In genomic region chr1:23921711-23922529, GRCm38 (mm10) we compare ENCODE assay signal across 8 mouse cellular contexts. TPM values are rescaled to one million over a fixed set of nuclear protein-coding genes. Genes with fewer than 3 reads are reported as not detected.
DNase-seq lines count a peak whose midpoint lies in the region; ATAC-seq and TF ChIP-seq lines count a peak whose summit lies in the region.

Gene Smap1 (minus strand): TSS chr1:23922317.

- DNase-seq in MN1 (ENCODE audit: low spot score): peak; percentile 96
- DNase-seq in cerebellum, adult 9-11 months: peak; percentile 89
- peak in 1 of 2 experiments; percentile 83 for DNase-seq in frontal cortex, adult 2 months (ENCODE audit: extremely low spot score in 1 of 2, low spot score in 1 of 2)
- DNase-seq in hindbrain, embryonic 10.5 days (ENCODE audit: low spot score): peak; percentile 81
- peak; percentile 29 for DNase-seq in layer of hippocampus, adult 9-10 months (ENCODE audit: low spot score)
- DNase-seq in ovary, adult 18-20 months (ENCODE audit: low spot score): peak; percentile 74
- DNase-seq in thymus, adult 2 months: peak; percentile 68

- peak; percentile 48; the same call in 1 of the 2 replicates for TF ChIP-seq POLR2A in thymus, adult 2 months (IDR thresholded peaks at IDR 0.05; ENCODE audit: control insufficient read depth, extremely low read depth, insufficient read depth, low read length, poor library complexity)

- H3K9me3 ChIP-seq in hindbrain, embryonic 10.5 days: peaks cover 7% of the 10 kb centered on the region; the same call in 1 of the 2 replicates
- peaks cover 4% of the 10 kb centered on the region; the same call in 1 of the 2 replicates for H3K9me3 ChIP-seq in lung, embryonic 16.5 days (ENCODE audit: control insufficient read depth, low read length)

- TF ChIP-seq CTCF in thymus, adult 2 months (IDR thresholded peaks at IDR 0.05; ENCODE audit: borderline replicate concordance, control insufficient read depth, extremely low read depth, insufficient read depth, low read length, poor library complexity): 0 out of 2 replicates have a peak, but pooled peaks have one; percentile 20

- H3K9ac ChIP-seq in lung, embryonic 16.5 days (ENCODE audit: low read length): peak within 1 kb of the TSS; percentile 96

- H3K4me3 ChIP-seq in hindbrain, embryonic 10.5 days: peak within 1 kb of the TSS; percentile 87
- peak within 1 kb of the TSS; percentile 95 for H3K4me3 ChIP-seq in lung, embryonic 16.5 days (ENCODE audit: low read length)
- peak within 1 kb of the TSS; percentile 92 for H3K4me3 ChIP-seq in thymus, adult 2 months (ENCODE audit: control insufficient read depth, insufficient read depth, low read length)

- WGBS in hindbrain, embryonic 10.5 days: under 1% methylated on average over 107 of the region's 113 CpGs
- WGBS in lung, embryonic 16.5 days: 0% methylated on average over 52 of the region's 113 CpGs
- under 1% methylated on average over 110 of the region's 113 CpGs for WGBS in thymus, adult 2 months

- peak within 1 kb of the TSS; percentile 59 for H3K4me2 ChIP-seq in lung, embryonic 16.5 days (ENCODE audit: low read depth, low read length)

- no peaks in the 10 kb centered on the region; the same call in 1 of the 2 replicates for H3K36me3 ChIP-seq in hindbrain, embryonic 10.5 days
- no peaks in the 10 kb centered on the region for H3K36me3 ChIP-seq in lung, embryonic 16.5 days (ENCODE audit: control insufficient read depth, insufficient read depth, low read length)
- no peaks in the 10 kb centered on the region for H3K36me3 ChIP-seq in thymus, adult 2 months (ENCODE audit: control insufficient read depth, insufficient read depth, low read length)

- peak within 1 kb of the TSS; percentile 96 for H3K27ac ChIP-seq in hindbrain, embryonic 10.5 days
- H3K27ac ChIP-seq in lung, embryonic 16.5 days (ENCODE audit: low read length): peak within 1 kb of the TSS; percentile 94
- no peak within 1 kb of the TSS for H3K27ac ChIP-seq in thymus, adult 2 months (ENCODE audit: control insufficient read depth, insufficient read depth, low read length)

- 0 out of 2 replicates have a peak, but pooled peaks cover 8% of the 10 kb centered on the region for H3K27me3 ChIP-seq in hindbrain, embryonic 10.5 days (ENCODE audit: insufficient read depth, poor library complexity, severe bottlenecking)
- no peaks in the 10 kb centered on the region for H3K27me3 ChIP-seq in lung, embryonic 16.5 days (ENCODE audit: control insufficient read depth, insufficient read depth, low read depth, low read length)
- H3K27me3 ChIP-seq in thymus, adult 2 months (ENCODE audit: control insufficient read depth, insufficient read depth, low read length): no peaks in the 10 kb centered on the region

- peak; percentile 96 for ATAC-seq in lung, embryonic 16.5 days (ENCODE audit: low read depth)

- peaks cover 17% of the 10 kb centered on the region for H3K4me1 ChIP-seq in hindbrain, embryonic 10.5 days (replicated peaks)
- H3K4me1 ChIP-seq in lung, embryonic 16.5 days (replicated peaks; ENCODE audit: control insufficient read depth, insufficient read depth, low read length): peaks cover 6% of the 10 kb centered on the region; the same call in 1 of the 2 replicates
- H3K4me1 ChIP-seq in thymus, adult 2 months (replicated peaks; ENCODE audit: control insufficient read depth, insufficient read depth, low read length): peaks cover 5% of the 10 kb centered on the region; the same call in 1 of the 2 replicates

RNA-seq across cellular contexts. Expression of gene Smap1, which starts in this region (rescaled TPM):
- 196 and 214 TPM in 2 replicates for polyA plus RNA-seq in frontal cortex, adult 2 months (2012; rRNA removed)
- 42.2 and 44.6 TPM in 2 replicates for polyA plus RNA-seq in hindbrain, embryonic 10.5 days (2016; fragmentation: Nextera tagmentation; extraction: Ambion mirVana)
- 20.6 and 24.7 TPM in 2 replicates for polyA plus RNA-seq in lung, embryonic 16.5 days (2015; fragmentation: Nextera tagmentation; extraction: Ambion mirVana)
- 37.5 and 43.7 TPM in 2 replicates for polyA plus RNA-seq in thymus, adult 2 months (2012; rRNA removed)
